ENCODE assay signal across 8 mouse cellular contexts in genomic region chr11:50601641-50602355, GRCm38 (mm10). TPM values are rescaled to one million over a fixed set of nuclear protein-coding genes. Genes with fewer than 3 reads are reported as not detected.
DNase-seq lines count a peak whose midpoint lies in the region; ATAC-seq and TF ChIP-seq lines count a peak whose summit lies in the region.

Gene Adamts2 (plus strand): TSS chr11:50602084.

- peaks cover 69% of the 10 kb centered on the region for H3K27me3 ChIP-seq in hindbrain, embryonic 12.5 days
- peaks cover 41% of the 10 kb centered on the region for H3K27me3 ChIP-seq in limb, embryonic 11.5 days (ENCODE audit: control insufficient read depth, insufficient read depth, low read length)
- H3K27me3 ChIP-seq in midbrain, embryonic 12.5 days, result peaks cover 67% of the 10 kb centered on the region
- H3K27me3 ChIP-seq in stomach, embryonic 15.5 days (replicated peaks), result peaks cover 54% of the 10 kb centered on the region

- H3K4me3 ChIP-seq in gastrocnemius, adult 2 months, result peak within 1 kb of the TSS; percentile 89
- H3K4me3 ChIP-seq in hindbrain, embryonic 12.5 days, result peak within 1 kb of the TSS; percentile 65
- H3K4me3 ChIP-seq in limb, embryonic 11.5 days (ENCODE audit: low read depth, low read length), result peak within 1 kb of the TSS; percentile 53
- H3K4me3 ChIP-seq in midbrain, embryonic 12.5 days, result peak within 1 kb of the TSS; percentile 65
- peak within 1 kb of the TSS; percentile 73 for H3K4me3 ChIP-seq in stomach, embryonic 15.5 days (replicated peaks)

- H3K9ac ChIP-seq in hindbrain, embryonic 12.5 days, result peak within 1 kb of the TSS; percentile 68
- peak within 1 kb of the TSS; percentile 38 for H3K9ac ChIP-seq in limb, embryonic 11.5 days (ENCODE audit: low read length)
- peak within 1 kb of the TSS; percentile 63 for H3K9ac ChIP-seq in midbrain, embryonic 12.5 days (replicated peaks)
- H3K9ac ChIP-seq in stomach, embryonic 15.5 days, result peak within 1 kb of the TSS; percentile 58

- intact Hi-C loops in gastrocnemius, adult 2 months (cut with DNase I), result loop anchor here (2.0 to 5.0 kb wide), 4 partner anchors 71 to 166 kb away; no protein-coding TSS in a partner anchor

- no peaks in the 10 kb centered on the region for H3K9me3 ChIP-seq in hindbrain, embryonic 12.5 days (replicated peaks)
- no peaks in the 10 kb centered on the region for H3K9me3 ChIP-seq in limb, embryonic 11.5 days (ENCODE audit: control insufficient read depth, low read length)
- H3K9me3 ChIP-seq in midbrain, embryonic 12.5 days, result no peaks in the 10 kb centered on the region
- no peaks in the 10 kb centered on the region for H3K9me3 ChIP-seq in stomach, embryonic 15.5 days

- peak within 1 kb of the TSS; percentile 81 for H3K27ac ChIP-seq in gastrocnemius, adult 2 months
- H3K27ac ChIP-seq in hindbrain, embryonic 12.5 days, result peak within 1 kb of the TSS; percentile 44; the same call in 1 of the 2 replicates
- no peak within 1 kb of the TSS for H3K27ac ChIP-seq in limb, embryonic 11.5 days (replicated peaks; ENCODE audit: low read depth, low read length)
- no peak within 1 kb of the TSS for H3K27ac ChIP-seq in midbrain, embryonic 12.5 days (replicated peaks)
- peak within 1 kb of the TSS; percentile 48; the same call in 1 of the 2 replicates for H3K27ac ChIP-seq in stomach, embryonic 15.5 days

- peak; percentile 67 for ATAC-seq in hindbrain, embryonic 12.5 days (ENCODE audit: low FRiP score)
- peak; percentile 71; the same call in 1 of the 2 replicates for ATAC-seq in limb, embryonic 11.5 days (ENCODE audit: insufficient number of reproducible peaks, low FRiP score, low TSS enrichment, low read depth)
- peak; percentile 74 for ATAC-seq in midbrain, embryonic 12.5 days (ENCODE audit: low FRiP score, low read depth)
- peak; percentile 74 for ATAC-seq in stomach, embryonic 15.5 days (ENCODE audit: insufficient read depth, low FRiP score, low read depth)
- no peak for ATAC-seq in erythroblast, adult 5-6 weeks (replicated peaks; ENCODE audit: low FRiP score, poor library complexity, severe bottlenecking)

- WGBS in hindbrain, embryonic 12.5 days, result under 1% methylated on average over 46 of the region's 82 CpGs
- WGBS in limb, embryonic 11.5 days, result under 1% methylated on average over 50 of the region's 82 CpGs
- 1% methylated on average over 69 of the region's 82 CpGs for WGBS in midbrain, embryonic 12.5 days
- WGBS in stomach, embryonic 15.5 days, result under 1% methylated on average over 73 of the region's 82 CpGs

- H3K4me2 ChIP-seq in hindbrain, embryonic 12.5 days (replicated peaks), result peak within 1 kb of the TSS; percentile 99
- peak within 1 kb of the TSS; percentile 98 for H3K4me2 ChIP-seq in limb, embryonic 11.5 days (ENCODE audit: low read depth, severe bottlenecking)
- H3K4me2 ChIP-seq in midbrain, embryonic 12.5 days (replicated peaks), result peak within 1 kb of the TSS; percentile 99
- peak within 1 kb of the TSS; percentile 96 for H3K4me2 ChIP-seq in stomach, embryonic 15.5 days

- peak; percentile 88 for DNase-seq in ZHBTc4 (ENCODE audit: low read depth, low spot score)
- peak; percentile 75 to 77 for DNase-seq in cerebellum, postnatal 14 days
- peak; percentile 92 for DNase-seq in gastrocnemius, adult 2 months
- DNase-seq in limb, embryonic 11.5 days (ENCODE audit: low spot score), result peak; percentile 82

- H3K4me1 ChIP-seq in hindbrain, embryonic 12.5 days, result peaks cover 22% of the 10 kb centered on the region
- peaks cover 8% of the 10 kb centered on the region; the same call in 1 of the 2 replicates for H3K4me1 ChIP-seq in limb, embryonic 11.5 days (ENCODE audit: control insufficient read depth, insufficient read depth, low read length)
- peaks cover 19% of the 10 kb centered on the region for H3K4me1 ChIP-seq in midbrain, embryonic 12.5 days
- H3K4me1 ChIP-seq in stomach, embryonic 15.5 days, result peaks cover 14% of the 10 kb centered on the region

- TF ChIP-seq CTCF in gastrocnemius, adult 2 months (IDR thresholded peaks at IDR 0.05), result peak; percentile 19; the same call in 1 of the 2 replicates

- H3K36me3 ChIP-seq in hindbrain, embryonic 12.5 days, result no peaks in the 10 kb centered on the region
- no peaks in the 10 kb centered on the region for H3K36me3 ChIP-seq in limb, embryonic 11.5 days (ENCODE audit: control insufficient read depth, insufficient read depth, low read length)
- H3K36me3 ChIP-seq in midbrain, embryonic 12.5 days, result no peaks in the 10 kb centered on the region
- H3K36me3 ChIP-seq in stomach, embryonic 15.5 days, result no peaks in the 10 kb centered on the region

RNA-seq across cellular contexts. Expression of gene Adamts2, which starts in this region (rescaled TPM):
- total RNA-seq in gastrocnemius, adult 2 months (2021), result 1 to 10 TPM; 6.1 to 9.8 TPM
- 7.1 and 9.0 TPM in 2 replicates for polyA plus RNA-seq in hindbrain, embryonic 12.5 days (2016; fragmentation: Nextera tagmentation; extraction: Ambion mirVana)
- polyA plus RNA-seq in limb, embryonic 11.5 days (2014; fragmentation: Nextera tagmentation; extraction: Ambion mirVana), result 0.61 and 1.0 TPM in 2 replicates
- 2.4 and 2.7 TPM in 2 replicates for polyA plus RNA-seq in midbrain, embryonic 12.5 days (2016; fragmentation: Nextera tagmentation; extraction: Ambion mirVana)
- 13.3 and 13.6 TPM in 2 replicates for polyA plus RNA-seq in stomach, embryonic 15.5 days (2015; fragmentation: Nextera tagmentation; extraction: Ambion mirVana)
- total RNA-seq in erythroblast, adult 5-6 weeks (2015; ENCODE audit: low replicate concordance), result not detected in 2 replicates
- 0.09 and 0.28 TPM in 2 replicates for total RNA-seq in erythroblast, adult 5-6 weeks (2017; ENCODE audit: low replicate concordance)

Comparison
In these comparisons a context has a peak if more than half of its experiments do, and no peak if none do; other contexts are left out.
1. RNA of gene Adamts2 (total RNA-seq): 6.1 to 9.8 TPM in gastrocnemius, adult 2 months; 0.09 to 0.28 TPM in erythroblast, adult 5-6 weeks; every median in the first group is over 4 times any median in the second.
2. H3K27ac ChIP-seq: peak in gastrocnemius, adult 2 months (single experiment), hindbrain, embryonic 12.5 days (single experiment) and stomach, embryonic 15.5 days (single experiment); none in limb, embryonic 11.5 days (single experiment) and midbrain, embryonic 12.5 days (single experiment).
3. Peak in every context shown above with its lines, with median percentiles within 50 percentile points of each other: DNase-seq, H3K4me3 ChIP-seq, H3K4me2 ChIP-seq and H3K9ac ChIP-seq.